Mouse (Mus musculus) cerebellum, adult 2 months (tissue): ENCODE measurements around the gene Sash1.

Experiments
- CTCF ChIP-seq: fragments of 200-500 bp; IDR thresholded peaks from 2 replicates; pipeline ENCODE4 v1.5.1; 2011; ENCODE audit warnings: low read depth, mild to moderate bottlenecking, control low read depth, low read length, moderate library complexity, borderline replicate concordance; ENCODE audit not compliant: insufficient read depth
- POLR2A ChIP-seq: fragments of 200-500 bp; IDR thresholded peaks from 2 replicates; pipeline ENCODE4 v1.6.1; 2011; ENCODE audit warnings: low read length, control low read depth, borderline replicate concordance; ENCODE audit not compliant: insufficient read depth

DNA sequence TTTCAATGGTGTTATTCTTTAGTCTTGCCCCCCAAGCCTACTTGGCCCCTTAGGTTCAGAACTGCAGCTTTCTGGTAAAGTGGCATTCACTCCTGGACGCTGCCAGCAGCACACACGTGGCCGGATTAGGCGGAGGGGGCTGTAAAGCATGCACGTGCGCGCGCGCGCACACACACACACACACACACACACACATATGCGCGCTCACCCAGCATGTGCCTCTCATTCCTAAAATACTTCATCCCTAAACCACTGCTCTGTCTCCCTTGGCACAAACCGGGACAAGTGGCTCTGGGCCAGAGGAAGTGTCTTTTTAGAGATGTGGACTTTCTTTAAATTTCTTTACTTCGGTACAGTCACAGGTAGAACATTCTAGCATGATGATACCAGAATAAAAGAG is 72.6 kb downstream of the Sash1 start:
- TF ChIP-seq CTCF (no peak), POLR2A (no peak)
